Mouse (Mus musculus) small intestine, adult 2 months (tissue): ENCODE measurements around the gene St6galnac3. TPM values are rescaled to one million over a fixed set of nuclear protein-coding genes. Genes with fewer than 3 reads are reported as not detected.

Experiments used
- H3K27ac ChIP-seq: fragments of 200-500 bp; 2 replicates; pipeline ENCODE4 v1.5.1; 2012; ENCODE audit warnings: low read depth, low read length, control low read depth, inconsistent platforms; ENCODE audit not compliant: insufficient read depth
- H3K27me3 ChIP-seq: fragments of 200-500 bp; 2 replicates; pipeline ENCODE4 v1.6.1; 2012; ENCODE audit warnings: mild to moderate bottlenecking, moderate library complexity, low read length, inconsistent platforms; ENCODE audit not compliant: control insufficient read depth, insufficient read depth
- H3K36me3 ChIP-seq: fragments of 200-500 bp; 2 replicates; pipeline ENCODE4 v1.6.1; 2012; ENCODE audit warnings: mild to moderate bottlenecking, low read length, control low read depth, inconsistent platforms; ENCODE audit not compliant: control insufficient read depth, insufficient read depth
- H3K4me1 ChIP-seq: fragments of 200-500 bp; 2 replicates; pipeline ENCODE4 v1.6.1; 2012; ENCODE audit warnings: low read length, inconsistent platforms, mixed read lengths; ENCODE audit not compliant: control insufficient read depth, insufficient read depth, insufficient read length
- H3K4me3 ChIP-seq: fragments of 200-500 bp; 2 replicates; pipeline ENCODE4 v1.5.1; 2012; ENCODE audit warnings: low read depth, mild to moderate bottlenecking, control low read depth, inconsistent platforms, low read length, moderate library complexity
- CTCF ChIP-seq: fragments of 200-500 bp; IDR thresholded peaks from 2 replicates; pipeline ENCODE4 v1.5.1; 2012; ENCODE audit warnings: low read depth, mild to moderate bottlenecking, control low read depth, inconsistent platforms, low read length, moderate library complexity, mixed read lengths; ENCODE audit not compliant: insufficient replicate concordance, insufficient read length; ENCODE audit errors: extremely low read depth
- POLR2A ChIP-seq: fragments of 200-500 bp; IDR thresholded peaks from 2 replicates; pipeline ENCODE4 v1.6.1; 2012; ENCODE audit warnings: low read depth, mild to moderate bottlenecking, control low read depth, inconsistent platforms, low read length, moderate library complexity
- WGBS: fragments of 180-500 bp; shearing (Covaris S2); methylation state at CpG from one replicate; pipeline ENCODE4 v1.1.7; 2018; 5-methylcytosine and 5-hydroxymethylcytosine counted together
- polyA plus RNA-seq: library from polyadenylated mRNA; depleted of rRNA; stranded (reverse); fragments of >200 nt; gene quantifications from 2 replicates; pipeline ENCODE4 v1.2.3, GENCODE M21; 2012

Gene St6galnac3
- polyA plus RNA-seq, 1 experiment: 1.1 TPM

- WGBS: 80% methylated on average over 1 of the region's 1 CpGs
Observed at GRCm38 (mm10) chr3:153706901-153707300, 18.1 kb downstream of the St6galnac3 start.

DNA sequence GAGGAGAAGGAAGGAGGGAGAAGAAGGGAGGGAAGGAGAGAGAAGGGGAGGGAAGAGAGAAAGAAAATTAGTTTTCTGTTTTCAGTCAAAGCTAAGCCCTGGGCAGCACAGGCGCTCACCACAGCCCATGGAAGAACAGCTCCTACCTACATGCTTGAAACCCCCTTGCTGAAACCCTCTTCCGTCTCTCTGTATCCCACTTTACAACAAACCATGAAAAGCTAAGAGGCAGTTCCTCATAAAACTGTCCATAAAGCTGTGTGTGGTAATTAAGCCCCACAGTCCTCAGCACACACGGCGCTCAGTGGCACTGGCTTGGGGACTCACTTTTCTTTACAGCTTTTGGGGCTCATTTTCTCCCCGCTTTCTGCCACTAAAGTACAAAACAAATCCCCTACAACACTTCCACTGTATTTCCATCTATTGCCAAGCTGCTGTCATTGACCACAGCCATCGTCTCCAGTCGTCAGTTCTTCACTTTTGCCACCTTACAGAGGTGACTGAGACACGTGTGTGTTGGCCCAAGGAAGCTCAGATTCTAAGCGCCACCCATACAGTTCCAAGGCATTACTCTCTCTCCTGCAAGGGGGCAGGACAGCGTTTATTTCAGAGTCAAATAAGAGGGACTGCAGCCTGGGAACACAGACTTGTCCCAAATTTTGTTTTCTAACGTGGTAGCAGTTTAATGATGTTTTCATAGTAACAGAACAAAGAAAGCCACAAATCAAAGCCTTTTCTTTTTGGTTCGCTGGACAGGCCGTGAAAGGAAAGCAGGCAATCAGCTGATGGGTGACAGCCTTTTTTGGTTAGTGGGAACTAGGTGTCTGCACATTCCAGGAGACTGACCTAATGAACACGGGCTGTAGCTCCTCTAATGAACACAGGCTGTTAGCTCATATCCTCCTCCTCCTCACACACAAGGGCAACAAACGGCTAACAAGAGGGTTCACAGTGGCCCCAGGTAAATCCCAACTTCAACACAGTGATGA, 22.9 kb downstream of the St6galnac3 start:
- Histone ChIP-seq H3K4me1 (no peaks in the 10 kb centered on the region), H3K27ac (no peak overlapping the region), H3K36me3 (no peaks in the 10 kb centered on the region), H3K27me3 (no peaks in the 10 kb centered on the region), H3K4me3 (no peak overlapping the region)
- TF ChIP-seq POLR2A (no peak), CTCF (no peak)
- 63% methylated on average over 15 of the region's 15 CpGs for WGBS

More at GRCm38 (mm10) chr3:153706901-153707300, 18.1 kb downstream of the St6galnac3 start:
- H3K27me3 ChIP-seq: no peaks in the 10 kb centered on the region
- no peaks in the 10 kb centered on the region for H3K36me3 ChIP-seq
- H3K4me3 ChIP-seq: no peak overlapping the region
- no peaks in the 10 kb centered on the region for H3K4me1 ChIP-seq
- no peak overlapping the region for H3K27ac ChIP-seq
- TF ChIP-seq POLR2A (no peak), CTCF (no peak)

DNA sequence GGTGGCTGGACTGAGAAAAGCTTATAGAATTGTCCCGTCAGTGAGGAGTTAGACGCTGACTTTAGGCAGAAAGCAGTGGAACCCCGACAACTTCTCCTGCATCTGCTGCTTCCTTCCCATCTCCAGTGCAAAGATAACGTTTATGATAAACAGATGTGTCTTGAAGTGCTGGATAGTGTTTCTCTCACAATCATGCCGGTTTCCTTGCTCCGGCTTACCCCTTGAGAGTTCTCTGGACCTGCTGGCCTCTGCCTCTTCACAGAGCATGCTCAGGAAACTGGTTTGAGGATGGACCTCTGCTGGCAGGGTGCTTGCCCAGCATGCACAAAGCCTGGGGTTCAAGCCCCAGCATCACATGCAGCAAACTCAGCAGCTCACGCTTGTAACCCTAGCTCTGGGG, 23.8 kb downstream of the St6galnac3 start:
- no peak for TF ChIP-seq CTCF
- Histone ChIP-seq H3K4me1 (no peaks in the 10 kb centered on the region), H3K36me3 (no peaks in the 10 kb centered on the region), H3K27me3 (no peaks in the 10 kb centered on the region), H3K4me3 (no peak overlapping the region), H3K27ac (no peak overlapping the region)
- WGBS: 65% methylated on average over 7 of the region's 7 CpGs

DNA sequence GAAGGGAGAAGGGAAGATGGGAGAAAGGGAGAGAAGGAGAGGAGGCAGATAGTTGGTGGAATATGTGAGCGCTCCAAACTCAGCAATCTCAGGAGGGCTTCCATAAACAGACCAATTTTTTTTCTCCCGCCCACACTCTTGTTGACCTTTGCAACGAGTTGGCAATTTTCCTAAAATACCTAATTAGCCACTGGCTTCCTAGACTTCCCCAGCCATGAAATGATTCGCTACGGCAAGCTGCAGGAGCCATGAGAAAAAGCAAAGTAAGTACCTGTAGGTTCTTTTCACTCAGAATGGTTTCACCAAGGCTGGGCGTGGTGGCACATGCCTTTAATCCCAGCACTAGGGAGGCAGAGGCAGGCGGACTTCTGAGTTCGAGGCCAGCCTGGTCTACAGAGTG, 25.9 kb downstream of the St6galnac3 start:
- 71% methylated on average over 8 of the region's 8 CpGs for WGBS

GRCm38 (mm10) chr3:153692978-153693377, 32.0 kb downstream of the St6galnac3 start:
- 70% methylated on average over 7 of the region's 7 CpGs for WGBS
- Histone ChIP-seq H3K27me3 (no peaks in the 10 kb centered on the region), H3K4me1 (0 out of 2 replicates have a peak, but pooled peaks cover 2% of the 10 kb centered on the region), H3K36me3 (no peaks in the 10 kb centered on the region), H3K4me3 (no peak overlapping the region), H3K27ac (no peak overlapping the region)
- no peak for TF ChIP-seq CTCF
- no peak for TF ChIP-seq POLR2A

More for the DNA sequence above, 25.9 kb downstream of the St6galnac3 start:
- Histone ChIP-seq H3K36me3 (no peaks in the 10 kb centered on the region), H3K4me1 (no peaks in the 10 kb centered on the region), H3K27ac (no peak overlapping the region), H3K4me3 (no peak overlapping the region), H3K27me3 (no peaks in the 10 kb centered on the region)
- TF ChIP-seq POLR2A: no peak
- no peak for TF ChIP-seq CTCF

DNA sequence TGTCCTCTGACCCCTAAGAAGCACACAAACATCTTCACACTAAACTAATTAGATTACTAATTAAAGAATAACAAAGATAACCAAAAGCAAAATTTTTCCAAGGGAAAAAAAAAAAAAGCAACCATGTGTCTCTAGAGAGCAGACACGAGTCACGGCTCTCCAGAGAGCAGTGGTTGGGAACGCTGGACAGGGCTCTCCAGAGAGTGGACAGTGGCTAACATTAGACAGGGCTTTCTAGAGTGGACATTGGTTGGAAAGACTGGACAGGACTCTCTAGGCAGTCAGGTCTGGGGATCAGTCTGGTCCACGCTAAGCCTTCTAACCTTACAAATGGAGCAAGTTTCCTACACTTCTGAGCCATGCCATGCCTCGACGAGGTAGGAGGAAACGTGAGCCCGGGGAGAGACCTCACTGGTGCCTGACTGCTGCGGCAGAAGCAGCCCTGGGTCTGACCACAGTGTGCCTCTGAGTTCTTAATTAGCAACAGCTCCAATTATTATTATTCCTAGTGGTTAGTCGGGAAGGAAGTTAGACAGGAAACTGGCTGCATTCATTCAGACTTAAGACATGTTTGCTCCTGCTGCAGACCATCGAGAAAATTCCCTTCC, 32.7 kb downstream of the St6galnac3 start:
- Histone ChIP-seq H3K36me3 (no peaks in the 10 kb centered on the region), H3K27ac (no peak overlapping the region), H3K27me3 (no peaks in the 10 kb centered on the region), H3K4me1 (0 out of 2 replicates have a peak, but pooled peaks cover 2% of the 10 kb centered on the region), H3K4me3 (no peak overlapping the region)
- TF ChIP-seq POLR2A (no peak), CTCF (no peak)
- WGBS: 73% methylated on average over 11 of the region's 11 CpGs

DNA sequence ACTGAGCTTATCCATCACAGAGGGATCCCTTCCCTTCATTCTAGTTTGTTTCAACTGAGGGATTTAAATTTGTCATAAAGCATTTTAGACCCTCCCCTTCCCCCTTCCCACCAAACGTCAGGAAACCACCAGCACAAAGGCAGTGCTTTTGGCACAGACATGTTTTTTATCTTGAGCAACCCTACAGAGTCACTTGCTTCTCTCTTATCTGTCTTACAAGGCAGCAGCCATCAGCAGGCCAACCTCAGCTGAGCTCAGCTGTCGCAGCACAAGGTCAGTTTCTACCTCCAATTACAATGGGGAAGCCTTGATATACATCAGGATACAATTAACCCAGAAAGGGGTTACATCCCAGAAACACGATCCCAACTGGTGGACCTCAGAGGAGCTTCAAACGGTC, 33.4 kb downstream of the St6galnac3 start:
- Histone ChIP-seq H3K4me3 (no peak overlapping the region), H3K27me3 (no peaks in the 10 kb centered on the region), H3K27ac (no peak overlapping the region), H3K4me1 (0 out of 2 replicates have a peak, but pooled peaks cover 2% of the 10 kb centered on the region), H3K36me3 (no peaks in the 10 kb centered on the region)
- WGBS: 53% methylated on average over 4 of the region's 4 CpGs
- TF ChIP-seq POLR2A (no peak), CTCF (no peak)
